Mouse (Mus musculus): ENCODE results near the gene Armc7.

GRCm38 (mm10) chr11:115521080-115521479 lies 45.6 kb downstream of the Armc7 start:
- TF ChIP-seq CTCF (IDR thresholded peaks at IDR 0.05; ENCODE audit: control insufficient read depth, insufficient read depth, insufficient read length) (no peak), MAX (IDR thresholded peaks at IDR 0.05) (no peak), USF1 (IDR thresholded peaks at IDR 0.05; ENCODE audit: low read depth) (no peak), MYOG (IDR thresholded peaks at IDR 0.05; ENCODE audit: control insufficient read depth, extremely low read depth, insufficient read length) (no peak), MYOD1 (IDR thresholded peaks at IDR 0.05; ENCODE audit: control insufficient read depth, insufficient read length, low read depth) (no peak), CEBPB (IDR thresholded peaks at IDR 0.05; ENCODE audit: low read depth) (no peak)
